Mouse (Mus musculus) bone marrow, adult 2 months (tissue): ENCODE data around the gene Itsn2.

Experiments used
- CTCF ChIP-seq: fragments of 200-500 bp; IDR thresholded peaks from 2 replicates; pipeline ENCODE4 v1.5.1; 2011; ENCODE audit warnings: low read length, control low read depth; ENCODE audit not compliant: control insufficient read depth, insufficient read depth
- POLR2A ChIP-seq: fragments of 200-500 bp; IDR thresholded peaks from 2 replicates; pipeline ENCODE4 v1.6.1; 2011; ENCODE audit warnings: low read depth, mild to moderate bottlenecking, control low read depth, low read length, borderline replicate concordance; ENCODE audit not compliant: control insufficient read depth

- TF ChIP-seq CTCF (no peak), POLR2A (no peak)
Measured at GRCm38 (mm10) chr12:4558013-4558412, 34.4 kb upstream of the Itsn2 start.
